Mouse (Mus musculus): ENCODE measurements around the gene Tacc3.

The Tacc3 gene

GRCm38 (mm10) chr5:33657787-33658663 is at the start of gene Tacc3, which contains the start of gene Tmem129:
Gene Tacc3 (plus strand): TSS chr5:33658128.
Gene Tmem129 (minus strand): TSS chr5:33658416.
- peak; percentile 98 to 99 for DNase-seq (ENCODE audit: low spot score in 2 of 2)

DNA sequence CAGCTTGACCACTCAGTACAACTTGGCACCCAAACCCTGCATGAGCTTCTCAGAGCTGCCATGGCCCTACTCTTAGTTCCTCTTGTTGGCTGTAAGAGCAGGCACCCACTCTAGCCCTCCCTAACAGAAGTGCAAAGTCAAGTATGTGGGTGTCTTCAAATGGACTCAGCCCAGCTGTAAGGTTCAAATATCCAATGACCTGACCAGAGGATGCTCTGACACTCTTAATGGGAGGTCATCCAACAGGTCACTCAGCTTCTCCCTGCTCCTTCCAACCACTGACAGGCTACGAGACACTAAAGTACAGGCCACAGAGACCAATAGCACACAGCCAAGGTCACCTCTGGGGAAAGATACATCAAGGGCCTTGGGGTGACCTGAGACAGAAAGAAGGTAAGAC is 48.7 kb upstream of the Tacc3 start:
- no peak for DNase-seq (ENCODE audit: low spot score in 2 of 2)

DNA sequence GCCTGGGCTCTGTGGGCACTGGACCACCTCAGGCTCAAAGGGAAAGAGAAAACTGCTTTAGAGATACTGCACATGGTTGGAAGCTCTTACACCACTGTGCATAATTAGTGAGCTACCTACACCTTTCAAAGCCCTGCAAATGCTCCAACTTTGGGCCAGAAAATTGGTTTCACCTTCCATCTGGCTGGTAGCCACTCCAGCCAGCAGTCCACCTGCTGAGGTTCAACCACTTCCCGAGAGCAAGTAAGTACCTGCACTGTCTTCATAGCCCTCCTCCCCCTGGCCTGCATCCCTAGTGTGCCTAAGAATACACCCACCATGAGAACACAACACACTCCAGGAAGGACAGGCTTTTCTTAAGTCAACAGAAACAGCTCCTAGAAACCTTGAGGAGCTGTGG is 46.1 kb upstream of the Tacc3 start:
- no peak for DNase-seq (ENCODE audit: low spot score in 2 of 2)

GRCm38 (mm10) chr5:33614391-33614790 is 43.5 kb upstream of the Tacc3 start:
- no peak for DNase-seq (ENCODE audit: low spot score in 2 of 2)

- no peak for DNase-seq (ENCODE audit: low spot score in 2 of 2)
These were observed 35.3 kb upstream of the Tacc3 start for GRCm38 (mm10) chr5:33622671-33623070.

DNA sequence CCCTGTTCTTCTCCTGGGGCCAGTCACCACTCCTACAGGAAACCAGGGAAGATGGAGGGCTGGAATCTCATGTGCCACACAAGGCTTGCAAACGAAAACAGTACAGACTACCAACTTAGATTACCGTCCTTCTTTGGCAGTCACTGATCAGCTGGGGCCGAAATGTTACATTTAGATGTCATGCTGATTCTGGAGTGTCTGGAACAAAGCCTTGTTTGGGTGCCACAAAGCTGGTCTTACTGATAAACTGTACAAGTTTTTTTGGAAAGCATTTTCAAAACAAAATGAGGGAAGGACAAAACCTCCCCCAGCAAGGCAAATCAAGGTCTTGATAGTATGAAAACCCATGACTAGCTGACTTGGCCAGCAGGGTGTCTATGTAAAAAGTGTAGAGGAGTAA is 34.2 kb upstream of the Tacc3 start:
- DNase-seq (ENCODE audit: low spot score in 2 of 2), result no peak

DNA sequence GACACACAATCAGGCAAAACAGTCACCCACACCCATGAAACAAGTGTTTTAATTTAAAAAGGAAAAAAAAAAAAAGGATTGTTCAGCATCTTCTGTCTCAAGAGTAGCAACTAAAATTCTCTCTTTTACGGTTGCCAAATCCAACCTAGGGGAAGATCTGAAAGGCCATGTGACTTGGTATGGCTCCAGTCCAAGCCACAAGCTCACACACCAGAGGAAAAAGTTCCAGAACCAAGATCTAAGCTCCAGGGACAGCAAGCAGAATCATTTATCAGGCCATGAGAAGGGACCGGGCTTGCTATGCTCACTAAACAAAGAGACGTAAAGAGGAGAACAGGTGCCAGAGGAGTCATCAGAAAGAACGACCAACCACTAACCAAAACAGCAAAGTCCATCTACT is 30.0 kb upstream of the Tacc3 start:
- DNase-seq (ENCODE audit: low spot score in 2 of 2), result peak; percentile 14 to 46

DNA sequence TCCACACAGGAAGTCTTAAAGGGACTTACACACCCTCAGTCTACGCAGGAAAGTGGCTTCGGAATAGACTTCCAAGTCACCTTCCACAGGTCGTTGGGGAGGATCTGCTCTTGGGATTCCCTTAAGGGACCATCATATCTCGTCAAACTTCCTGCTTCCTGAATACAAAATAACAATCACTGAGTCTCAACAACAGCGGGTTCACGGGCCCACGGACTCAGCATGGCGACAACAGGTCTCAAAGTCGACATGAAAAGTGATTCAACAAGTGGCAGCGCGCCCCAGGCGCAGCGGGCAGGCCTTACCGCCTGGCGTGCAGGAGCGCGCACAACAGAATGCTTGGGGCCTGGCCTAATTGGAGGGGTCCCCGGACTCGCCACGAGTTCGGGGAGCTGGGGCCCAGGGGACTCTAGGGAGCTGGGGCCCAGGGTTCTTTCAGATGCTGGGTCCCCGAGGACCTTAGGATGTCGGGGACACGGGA is 29.1 kb upstream of the Tacc3 start:
- peak in 1 of 2 experiments; percentile 60 for DNase-seq (ENCODE audit: low spot score in 2 of 2)

DNA sequence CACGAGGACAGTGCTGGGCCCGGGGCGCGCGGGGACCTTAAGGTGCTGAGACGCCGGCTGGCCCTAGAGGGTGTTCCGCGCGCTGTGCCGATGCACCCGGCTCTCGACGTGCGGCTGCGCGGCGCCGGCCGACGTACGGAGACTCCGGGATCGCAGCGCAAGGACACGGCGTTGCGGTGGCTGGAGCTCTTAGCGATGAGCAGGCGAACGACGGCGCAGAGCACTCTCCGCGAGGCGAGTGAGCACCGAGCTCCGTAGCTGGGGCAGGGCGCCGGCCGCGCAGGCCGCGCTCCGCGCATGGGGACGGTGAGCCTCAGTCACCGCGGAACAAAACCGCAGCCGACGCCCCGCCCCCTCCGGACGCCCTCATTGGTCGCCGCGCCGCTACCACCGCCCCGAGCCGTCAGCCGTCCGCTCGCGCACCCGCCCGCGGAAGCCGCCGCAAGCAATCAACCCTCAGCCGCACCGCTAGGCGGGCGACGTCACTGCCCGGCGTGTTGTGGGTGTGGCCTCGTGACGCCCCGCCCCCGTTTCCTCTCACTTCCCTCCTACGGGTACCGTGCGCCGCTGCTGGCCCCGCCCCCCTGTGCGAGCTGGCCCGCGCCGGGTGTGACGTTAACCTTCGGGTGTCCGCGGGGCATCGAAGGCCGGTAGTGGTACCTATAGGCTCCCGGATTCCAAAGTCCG is 28.5 kb upstream of the Tacc3 start, which contains the start of the genes Fam53a and Gm9903:
Fam53a (minus strand) TSS at position 335 of the 687 bp plus-strand sequence.
Gm9903 (plus strand) TSS at position 625 of the 687 bp plus-strand sequence.
- DNase-seq (ENCODE audit: low spot score in 2 of 2), result peak; percentile 99 to 100

- peak; percentile 60 to 64 for DNase-seq (ENCODE audit: low spot score in 2 of 2)
These were observed 27.9 kb upstream of the Tacc3 start for GRCm38 (mm10) chr5:33630061-33630460.

GRCm38 (mm10) chr5:33630615-33631014 is 27.3 kb upstream of the Tacc3 start:
- DNase-seq (ENCODE audit: low spot score in 2 of 2), result peak; percentile 25 to 40

DNA sequence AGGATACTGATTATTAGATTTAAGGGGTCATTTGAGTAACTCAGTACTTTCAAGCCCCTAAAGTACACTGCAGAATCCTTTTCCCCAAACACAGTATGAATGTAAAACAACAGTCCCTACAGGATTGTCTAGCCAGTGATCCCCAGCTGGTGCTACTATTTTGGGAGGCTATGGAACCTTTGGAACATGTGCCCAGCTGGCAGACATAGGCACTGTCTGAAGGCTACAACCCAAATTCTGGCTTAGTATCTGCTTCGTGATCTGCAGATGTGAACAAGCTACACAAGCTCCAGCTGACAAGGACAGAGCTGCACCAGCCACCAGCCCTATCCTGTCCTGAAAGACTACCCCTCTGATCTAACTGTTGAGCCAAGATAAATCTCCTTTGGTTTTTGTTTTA is 25.4 kb upstream of the Tacc3 start:
- DNase-seq (ENCODE audit: low spot score in 2 of 2), result no peak

- no peak for DNase-seq (ENCODE audit: low spot score in 2 of 2)
These were observed 22.6 kb upstream of the Tacc3 start for GRCm38 (mm10) chr5:33635361-33635760.

- no peak for DNase-seq (ENCODE audit: low spot score in 2 of 2)
These were observed 20.1 kb upstream of the Tacc3 start for GRCm38 (mm10) chr5:33637606-33638350.

- DNase-seq (ENCODE audit: low spot score in 2 of 2), result no peak
These were observed 19.1 kb upstream of the Tacc3 start for GRCm38 (mm10) chr5:33638826-33639225.

DNA sequence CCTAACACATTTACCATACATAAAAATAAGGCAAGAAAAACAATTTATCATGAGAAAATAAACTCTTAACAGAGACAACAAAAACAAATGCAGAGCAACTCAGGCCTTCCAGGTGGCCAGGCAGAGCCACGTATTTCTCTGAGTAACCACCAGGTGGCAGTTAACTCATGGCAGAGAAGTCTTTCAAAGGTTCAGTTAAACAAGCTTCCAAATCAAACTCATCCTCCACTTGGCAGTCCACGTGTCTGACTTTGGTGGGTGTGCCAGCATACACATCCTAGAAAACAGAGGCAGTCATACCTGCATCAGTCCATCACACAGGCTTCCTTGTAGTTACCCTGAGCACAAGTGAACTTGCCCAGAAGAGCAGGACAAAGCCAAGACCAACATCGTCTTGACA is 17.3 kb upstream of the Tacc3 start:
- peak in 1 of 2 experiments; percentile 38 for DNase-seq (ENCODE audit: low spot score in 2 of 2)

DNA sequence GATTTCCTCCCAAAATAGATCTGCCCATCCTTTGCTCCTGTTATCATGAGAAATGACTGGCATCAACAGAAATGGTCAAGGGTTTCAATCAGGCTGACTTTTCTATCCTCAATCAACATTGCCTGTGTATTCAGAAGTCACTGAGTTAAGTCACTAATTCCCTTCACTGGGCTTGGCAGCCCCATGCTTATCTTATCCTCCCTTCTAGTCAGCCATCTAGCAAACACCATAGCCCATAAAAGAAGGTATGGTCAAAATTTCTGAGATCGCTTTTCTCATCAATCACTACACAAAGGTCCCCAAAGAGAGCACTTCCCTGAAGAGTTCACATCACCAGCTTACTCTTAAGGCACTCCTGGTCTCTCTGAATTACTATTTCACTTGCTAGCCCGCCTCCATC is 6.9 kb upstream of the Tacc3 start:
- DNase-seq (ENCODE audit: low spot score in 2 of 2), result no peak

DNA sequence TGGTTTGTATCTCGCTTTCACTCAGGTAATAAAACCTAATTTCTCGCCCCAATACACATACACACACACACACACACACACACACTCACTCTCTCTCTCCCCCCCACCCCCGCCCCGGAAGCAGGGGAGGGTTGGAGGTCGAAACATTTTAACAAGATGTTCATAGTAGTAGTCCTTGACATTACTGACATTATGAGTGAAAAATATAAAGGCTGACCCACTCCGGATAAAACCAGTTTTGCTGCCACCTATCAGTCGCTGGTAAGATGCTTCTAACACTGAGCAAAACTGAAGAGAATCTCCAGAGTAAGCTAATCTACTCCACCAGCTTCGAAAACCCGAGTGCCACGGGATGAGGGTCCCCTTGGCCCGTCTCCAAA is 6.4 kb upstream of the Tacc3 start:
- no peak for DNase-seq (ENCODE audit: low spot score in 2 of 2)

GRCm38 (mm10) chr5:33651921-33652782 is 5.8 kb upstream of the Tacc3 start, which contains the start of gene Slbp:
Gene Slbp (minus strand): TSS chr5:33652574.
- DNase-seq (ENCODE audit: low spot score in 2 of 2), result peak; percentile 96 to 97

GRCm38 (mm10) chr5:33652783-33653173 is 5.2 kb upstream of the Tacc3 start:
- DNase-seq (ENCODE audit: low spot score in 2 of 2), result no peak

DNA sequence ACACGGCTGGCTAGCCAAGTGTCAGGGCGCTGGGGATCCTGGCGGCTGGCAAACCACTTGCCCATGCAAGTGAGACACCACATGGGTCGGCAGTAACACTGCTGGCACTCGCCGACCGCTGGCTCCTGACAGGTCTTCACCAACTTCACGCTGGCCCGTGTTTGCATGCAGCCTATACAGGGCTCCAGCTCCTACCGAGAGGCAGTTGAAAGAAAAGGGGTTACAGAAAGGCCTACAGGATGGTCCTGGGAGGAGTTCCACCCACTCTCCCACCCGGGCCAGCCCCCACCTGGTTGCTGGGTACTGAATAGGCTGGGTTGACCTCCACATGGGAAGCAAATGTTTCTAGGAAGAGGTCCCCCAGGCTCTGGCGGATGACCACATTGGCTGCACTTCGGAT is 3.5 kb upstream of the Tacc3 start:
- no peak for DNase-seq (ENCODE audit: low spot score in 2 of 2)

Data from heart, adult 9 months (tissue).